Mouse (Mus musculus): ENCODE results near the gene Inha. TPM values are rescaled to one million over a fixed set of nuclear protein-coding genes. Genes with fewer than 3 reads are reported as not detected.

Gene Inha
- 4.1 and 5.9 TPM in 2 replicates for polyA plus RNA-seq (2015; fragmentation: Nextera tagmentation; extraction: Ambion mirVana)

DNA sequence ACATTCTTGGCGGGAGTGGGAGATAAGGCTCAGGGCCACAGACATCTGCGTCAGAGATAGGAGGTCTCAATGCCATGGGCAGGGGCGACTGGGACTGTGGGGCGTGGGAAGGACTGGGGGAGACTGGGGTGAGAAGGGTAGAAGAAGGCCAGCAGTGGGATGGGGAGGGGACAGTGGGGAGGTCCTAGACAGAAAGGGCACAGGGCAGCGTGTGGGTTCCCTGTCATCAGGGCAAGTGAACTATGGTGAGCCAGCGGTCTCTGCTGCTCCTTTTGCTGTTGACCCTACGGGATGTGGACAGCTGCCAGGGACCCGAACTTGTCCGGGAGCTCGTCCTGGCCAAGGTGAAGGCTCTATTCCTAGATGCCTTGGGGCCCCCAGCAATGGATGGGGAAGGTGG is at the start of gene Inha:
Gene Inha, plus strand, starts transcription at position 72 of the 400 bp plus-strand sequence.
- Histone ChIP-seq H3K4me1 (replicated peaks) (peaks cover 68% of the 10 kb centered on the region), H3K36me3 (peaks cover 14% of the 10 kb centered on the region; the same call in 1 of the 2 replicates), H3K4me2 (peak within 1 kb of the TSS; percentile 86), H3K4me3 (peak within 1 kb of the TSS; percentile 81), H3K27me3 (no peaks in the 10 kb centered on the region), H3K9ac (peak within 1 kb of the TSS; percentile 88), H3K27ac (peak within 1 kb of the TSS; percentile 97), H3K9me3 (replicated peaks) (no peaks in the 10 kb centered on the region)
- no peak for ATAC-seq (replicated peaks; ENCODE audit: insufficient number of reproducible peaks, insufficient read depth, low FRiP score, low read depth)
- 34% methylated on average over 10 of the region's 10 CpGs for WGBS

DNA sequence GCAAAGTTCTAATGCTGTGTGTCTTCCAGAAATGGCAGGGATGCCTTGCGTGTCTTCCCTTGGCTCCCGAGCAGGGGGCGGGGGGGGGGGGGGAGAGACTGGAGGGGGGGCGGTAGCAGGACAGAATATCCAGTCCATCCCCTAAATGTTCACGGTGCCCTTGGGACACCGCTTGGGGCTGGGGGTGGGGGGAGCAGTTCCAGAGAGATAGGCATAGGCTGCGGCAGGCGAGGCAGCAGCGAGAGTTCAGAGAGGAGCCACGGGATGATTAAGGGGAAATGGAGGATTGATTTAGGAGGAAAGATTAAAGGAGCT is 49.2 kb upstream of the Inha start:
- peaks cover 58% of the 10 kb centered on the region for H3K27me3 ChIP-seq
- 4% methylated on average over 8 of the region's 10 CpGs for WGBS
- H3K4me3 ChIP-seq, result no peak overlapping the region
- H3K9ac ChIP-seq, result no peak overlapping the region
- peak overlapping the region; percentile 71 for H3K4me2 ChIP-seq
- no peaks in the 10 kb centered on the region for H3K36me3 ChIP-seq
- ATAC-seq (replicated peaks; ENCODE audit: insufficient number of reproducible peaks, insufficient read depth, low FRiP score, low read depth), result no peak
- H3K9me3 ChIP-seq (replicated peaks), result no peaks in the 10 kb centered on the region
- H3K27ac ChIP-seq, result peak overlapping the region; percentile 60; the same call in 1 of the 2 replicates
- H3K4me1 ChIP-seq (replicated peaks), result peaks cover 26% of the 10 kb centered on the region

GRCm38 (mm10) chr1:75458025-75458788 is 48.7 kb upstream of the Inha start:
- Histone ChIP-seq H3K4me2 (peak overlapping the region; percentile 71), H3K4me1 (replicated peaks) (peaks cover 28% of the 10 kb centered on the region), H3K9ac (peak overlapping the region; percentile 47), H3K36me3 (no peaks in the 10 kb centered on the region), H3K9me3 (replicated peaks) (no peaks in the 10 kb centered on the region), H3K27me3 (peaks cover 53% of the 10 kb centered on the region), H3K4me3 (peak overlapping the region; percentile 45), H3K27ac (peak overlapping the region; percentile 60)
- peak; percentile 74 for ATAC-seq (replicated peaks; ENCODE audit: insufficient number of reproducible peaks, insufficient read depth, low FRiP score, low read depth)
- 2% methylated on average over 42 of the region's 42 CpGs for WGBS

GRCm38 (mm10) chr1:75458789-75459684 is 47.8 kb upstream of the Inha start:
- Histone ChIP-seq H3K9ac (peak overlapping the region; percentile 47; the same call in 1 of the 2 replicates), H3K4me2 (peak overlapping the region; percentile 71), H3K4me3 (peak overlapping the region; percentile 45), H3K27me3 (peaks cover 54% of the 10 kb centered on the region), H3K4me1 (replicated peaks) (peaks cover 35% of the 10 kb centered on the region), H3K9me3 (replicated peaks) (no peaks in the 10 kb centered on the region), H3K36me3 (no peaks in the 10 kb centered on the region), H3K27ac (peak overlapping the region; percentile 60)
- WGBS, result 12% methylated on average over 23 of the region's 23 CpGs
- no peak for ATAC-seq (replicated peaks; ENCODE audit: insufficient number of reproducible peaks, insufficient read depth, low FRiP score, low read depth)

GRCm38 (mm10) chr1:75460297-75460696 is 46.6 kb upstream of the Inha start:
- H3K36me3 ChIP-seq, result no peaks in the 10 kb centered on the region
- H3K4me3 ChIP-seq, result no peak overlapping the region
- 34% methylated on average over 7 of the region's 7 CpGs for WGBS
- no peak overlapping the region for H3K4me2 ChIP-seq
- peaks cover 40% of the 10 kb centered on the region for H3K4me1 ChIP-seq (replicated peaks)
- H3K27me3 ChIP-seq, result peaks cover 55% of the 10 kb centered on the region
- H3K9me3 ChIP-seq (replicated peaks), result no peaks in the 10 kb centered on the region
- no peak overlapping the region for H3K9ac ChIP-seq
- no peak overlapping the region for H3K27ac ChIP-seq
- ATAC-seq (replicated peaks; ENCODE audit: insufficient number of reproducible peaks, insufficient read depth, low FRiP score, low read depth), result no peak

DNA sequence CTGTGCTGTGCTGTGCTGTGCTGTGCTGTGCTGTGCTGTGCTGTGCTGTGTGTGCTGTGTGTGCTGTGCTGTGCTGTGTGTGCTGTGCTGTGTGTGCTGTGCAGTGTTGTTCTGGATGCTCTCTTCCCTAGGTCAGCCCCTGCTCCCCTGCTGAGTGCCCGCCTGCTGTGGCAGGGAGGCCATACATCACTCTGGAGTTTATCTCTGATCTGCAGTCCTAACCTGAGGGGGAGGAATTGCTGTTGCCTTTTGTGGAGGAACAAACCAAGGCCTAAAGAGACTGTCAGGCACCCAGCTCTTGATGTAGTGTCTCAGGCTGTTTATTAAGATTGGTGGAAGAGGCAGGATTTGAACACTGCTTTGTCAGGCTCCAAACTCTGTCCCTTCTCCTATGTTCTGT is 44.2 kb upstream of the Inha start:
- H3K4me3 ChIP-seq, result no peak overlapping the region
- WGBS, result 45% methylated on average over 1 of the region's 1 CpGs
- H3K4me1 ChIP-seq (replicated peaks), result peaks cover 38% of the 10 kb centered on the region
- no peaks in the 10 kb centered on the region for H3K36me3 ChIP-seq
- ATAC-seq (replicated peaks; ENCODE audit: insufficient number of reproducible peaks, insufficient read depth, low FRiP score, low read depth), result no peak
- H3K4me2 ChIP-seq, result no peak overlapping the region
- no peaks in the 10 kb centered on the region for H3K9me3 ChIP-seq (replicated peaks)
- H3K27ac ChIP-seq, result no peak overlapping the region
- peaks cover 47% of the 10 kb centered on the region for H3K27me3 ChIP-seq
- no peak overlapping the region for H3K9ac ChIP-seq

- Histone ChIP-seq H3K9me3 (replicated peaks) (no peaks in the 10 kb centered on the region), H3K27me3 (peaks cover 45% of the 10 kb centered on the region), H3K9ac (0 out of 2 replicates have a peak overlapping the region, but pooled peaks have one; percentile 21), H3K4me3 (no peak overlapping the region), H3K4me2 (no peak overlapping the region), H3K4me1 (replicated peaks) (peaks cover 27% of the 10 kb centered on the region), H3K36me3 (no peaks in the 10 kb centered on the region), H3K27ac (no peak overlapping the region)
- no peak for ATAC-seq (replicated peaks; ENCODE audit: insufficient number of reproducible peaks, insufficient read depth, low FRiP score, low read depth)
- WGBS, result 56% methylated on average over 5 of the region's 5 CpGs
Measured at GRCm38 (mm10) chr1:75463652-75464204, 43.1 kb upstream of the Inha start.

GRCm38 (mm10) chr1:75467215-75467927 is 39.5 kb upstream of the Inha start:
- Histone ChIP-seq H3K36me3 (no peaks in the 10 kb centered on the region), H3K4me1 (replicated peaks) (peaks cover 20% of the 10 kb centered on the region), H3K4me3 (no peak overlapping the region), H3K27ac (no peak overlapping the region), H3K9ac (peak overlapping the region; percentile 38; the same call in 1 of the 2 replicates), H3K4me2 (peak overlapping the region; percentile 20; the same call in 1 of the 2 replicates), H3K27me3 (peaks cover 75% of the 10 kb centered on the region), H3K9me3 (replicated peaks) (no peaks in the 10 kb centered on the region)
- 8% methylated on average over 14 of the region's 14 CpGs for WGBS
- ATAC-seq (replicated peaks; ENCODE audit: insufficient number of reproducible peaks, insufficient read depth, low FRiP score, low read depth), result peak; percentile 50; the same call in 1 of the 2 replicates

DNA sequence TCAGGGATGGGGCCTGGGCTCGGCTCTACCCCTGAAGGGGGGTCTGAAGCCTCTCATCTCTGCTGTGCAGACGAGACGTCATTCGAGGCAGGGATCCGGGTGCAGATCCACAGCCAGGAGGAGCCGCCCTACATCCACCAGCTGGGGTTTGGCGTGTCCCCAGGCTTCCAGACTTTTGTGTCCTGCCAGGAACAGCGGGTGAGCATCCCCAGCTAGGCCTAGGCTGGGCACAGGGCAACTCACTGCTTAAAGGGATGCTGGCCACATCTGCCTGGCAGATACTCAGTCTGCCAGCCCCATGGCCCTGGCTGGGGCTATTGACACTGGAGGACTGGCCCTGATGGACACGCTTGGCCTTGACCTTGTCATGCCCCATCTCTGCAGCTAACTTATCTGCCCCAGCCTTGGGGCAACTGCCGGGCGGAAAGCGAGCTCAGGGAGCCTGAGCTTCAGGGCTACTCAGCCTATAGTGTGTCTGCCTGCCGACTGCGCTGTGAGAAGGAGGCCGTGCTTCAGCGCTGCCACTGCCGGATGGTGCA is 37.5 kb upstream of the Inha start:
- Histone ChIP-seq H3K4me2 (no peak overlapping the region), H3K27me3 (peaks cover 79% of the 10 kb centered on the region), H3K9me3 (replicated peaks) (no peaks in the 10 kb centered on the region), H3K4me1 (replicated peaks) (peaks cover 7% of the 10 kb centered on the region), H3K4me3 (no peak overlapping the region), H3K36me3 (peaks cover 3% of the 10 kb centered on the region), H3K27ac (no peak overlapping the region), H3K9ac (no peak overlapping the region)
- WGBS, result 74% methylated on average over 17 of the region's 17 CpGs
- no peak for ATAC-seq (replicated peaks; ENCODE audit: insufficient number of reproducible peaks, insufficient read depth, low FRiP score, low read depth)

GRCm38 (mm10) chr1:75476441-75476840 is 30.4 kb upstream of the Inha start:
- H3K36me3 ChIP-seq, result peaks cover 22% of the 10 kb centered on the region
- H3K27me3 ChIP-seq, result peaks cover 71% of the 10 kb centered on the region
- H3K9ac ChIP-seq, result no peak overlapping the region
- H3K9me3 ChIP-seq (replicated peaks), result no peaks in the 10 kb centered on the region
- H3K4me3 ChIP-seq, result no peak overlapping the region
- 93% methylated on average over 11 of the region's 11 CpGs for WGBS
- peaks cover 28% of the 10 kb centered on the region for H3K4me1 ChIP-seq (replicated peaks)
- ATAC-seq (replicated peaks; ENCODE audit: insufficient number of reproducible peaks, insufficient read depth, low FRiP score, low read depth), result no peak
- no peak overlapping the region for H3K4me2 ChIP-seq
- no peak overlapping the region for H3K27ac ChIP-seq

All from heart, embryonic 15.5 days (tissue).